15 mouse cellular contexts compared by ENCODE assay signal in genomic region chr4:139120281-139120814, GRCm38 (mm10). TPM values are rescaled to one million over a fixed set of nuclear protein-coding genes. Genes with fewer than 3 reads are reported as not detected.
"Had no signal": no experiment of that assay in that cellular context is flagged by ENCODE, and none has a peak within 500 bp of the region (broad histone marks: within the 10 kb centered on the region; RNA-seq: fewer than 3 reads in every experiment).

No protein-coding gene starts in this region.

- H3K4me2 ChIP-seq: limb, embryonic 13.5 days; midbrain, embryonic 12.5 days; neural tube, embryonic 13.5 days had no signal

- H3K4me1 ChIP-seq: midbrain, embryonic 12.5 days had no signal

- H3K27ac ChIP-seq: limb, embryonic 13.5 days; liver, embryonic 14.5 days; midbrain, embryonic 12.5 days; neural tube, embryonic 13.5 days had no signal

- H3K4me3 ChIP-seq: limb, embryonic 13.5 days; midbrain, embryonic 12.5 days; neural tube, embryonic 13.5 days had no signal

- DNase-seq: kidney, adult 18-20 months; kidney, postnatal 10 days; left cerebral cortex, postnatal 4 days; retina, postnatal 1 day; right cerebral cortex, postnatal 4 days; spleen, adult 18-20 months; thymus, adult 18-20 months; thymus, postnatal 14 days had no signal

- H3K9me3 ChIP-seq: limb, embryonic 13.5 days; midbrain, embryonic 12.5 days; neural tube, embryonic 13.5 days had no signal

- H3K27me3 ChIP-seq: limb, embryonic 13.5 days; midbrain, embryonic 12.5 days; neural tube, embryonic 13.5 days had no signal

- H3K36me3 ChIP-seq: limb, embryonic 13.5 days; midbrain, embryonic 12.5 days; neural tube, embryonic 13.5 days had no signal

- ATAC-seq: midbrain, embryonic 16.5 days had no signal

- H3K9ac ChIP-seq: limb, embryonic 13.5 days; liver, embryonic 14.5 days; midbrain, embryonic 12.5 days; neural tube, embryonic 13.5 days had no signal

RNA-seq across cellular contexts. Expression of gene Htr6, which starts 45.0 kb away (rescaled TPM):
- polyA plus RNA-seq: liver, adult 2 months; liver, embryonic 14.5 days; midbrain, embryonic 12.5 days; stomach, embryonic 14.5 days had no signal
